Mouse (Mus musculus) neural tube, embryonic 12.5 days (tissue): ENCODE measurements around the gene Cxcr6. TPM values are rescaled to one million over a fixed set of nuclear protein-coding genes. Genes with fewer than 3 reads are reported as not detected.

Experiments used
- ATAC-seq: fragments of 200-750 bp; cut with Nextera tagmentation; 2 replicates; pipeline ENCODE4 v1.8.0; 2017; ENCODE audit warnings: low read depth, mild to moderate bottlenecking, moderate TSS enrichment, moderate library complexity; ENCODE audit not compliant: low FRiP score
- H3K27ac ChIP-seq: fragments of 300-500 bp; sonication (generic); 2 replicates; pipeline ENCODE4 v1.5.1; 2016
- H3K27me3 ChIP-seq: fragments of 300-500 bp; sonication (generic); replicated peaks from 2 replicates; pipeline ENCODE4 v1.6.1; 2016; ENCODE audit warnings: mild to moderate bottlenecking
- H3K36me3 ChIP-seq: fragments of 300-500 bp; sonication (generic); 2 replicates; pipeline ENCODE4 v1.6.1; 2016; ENCODE audit warnings: mild to moderate bottlenecking
- H3K4me1 ChIP-seq: fragments of 300-500 bp; sonication (generic); 2 replicates; pipeline ENCODE4 v1.6.1; 2016
- H3K4me2 ChIP-seq: fragments of 300-500 bp; sonication (generic); replicated peaks from 2 replicates; pipeline ENCODE4 v1.6.1; 2016; ENCODE audit warnings: mild to moderate bottlenecking
- H3K4me3 ChIP-seq: fragments of 300-500 bp; sonication (generic); 2 replicates; pipeline ENCODE4 v1.5.1; 2016
- H3K9ac ChIP-seq: fragments of 300-500 bp; sonication (generic); 2 replicates; pipeline ENCODE4 v1.6.1; 2016; ENCODE audit warnings: mild to moderate bottlenecking
- H3K9me3 ChIP-seq: fragments of 300-500 bp; sonication (generic); 2 replicates; pipeline ENCODE4 v1.6.1; 2016; ENCODE audit warnings: mild to moderate bottlenecking
- WGBS: fragments of 180-500 bp; shearing (Covaris S2); methylation state at CpG from one replicate; pipeline ENCODE4 v1.1.7; 2016; 5-methylcytosine and 5-hydroxymethylcytosine counted together
- polyA plus RNA-seq: library from polyadenylated mRNA; unstranded; fragments of >200 nt; fragmentation: Nextera tagmentation; extraction: Ambion mirVana; gene quantifications from 2 replicates; pipeline ENCODE4 v1.2.1, GENCODE M21; 2016

Gene Cxcr6
- polyA plus RNA-seq, 1 experiment from 2014 or later = not detected

- ATAC-seq = no peak
- no peak overlapping the region for H3K4me3 ChIP-seq
- no peak overlapping the region for H3K9ac ChIP-seq
- H3K4me1 ChIP-seq = no peaks in the 10 kb centered on the region
- H3K9me3 ChIP-seq = no peaks in the 10 kb centered on the region
- H3K27me3 ChIP-seq = no peaks in the 10 kb centered on the region
- WGBS = 94% methylated on average over 4 of the region's 4 CpGs
- no peak overlapping the region for H3K27ac ChIP-seq
- H3K36me3 ChIP-seq = peaks cover 46% of the 10 kb centered on the region
- no peak overlapping the region for H3K4me2 ChIP-seq
These were observed 22.6 kb downstream of the Cxcr6 start for GRCm38 (mm10) chr9:123828916-123829315.

- Histone ChIP-seq H3K36me3 (peaks cover 24% of the 10 kb centered on the region), H3K4me1 (no peaks in the 10 kb centered on the region), H3K27me3 (no peaks in the 10 kb centered on the region), H3K4me3 (no peak overlapping the region), H3K9ac (no peak overlapping the region), H3K4me2 (no peak overlapping the region), H3K27ac (no peak overlapping the region), H3K9me3 (no peaks in the 10 kb centered on the region)
- no peak for ATAC-seq
- WGBS = 94% methylated on average over 3 of the region's 3 CpGs
These were observed 29.6 kb downstream of the Cxcr6 start for GRCm38 (mm10) chr9:123835851-123836250.

- Histone ChIP-seq H3K27me3 (no peaks in the 10 kb centered on the region), H3K4me3 (no peak overlapping the region), H3K36me3 (peaks cover 24% of the 10 kb centered on the region), H3K4me1 (no peaks in the 10 kb centered on the region), H3K4me2 (no peak overlapping the region), H3K27ac (no peak overlapping the region), H3K9ac (no peak overlapping the region), H3K9me3 (no peaks in the 10 kb centered on the region)
- WGBS = 91% methylated on average over 6 of the region's 6 CpGs
- ATAC-seq = no peak
These were observed 34.0 kb downstream of the Cxcr6 start for GRCm38 (mm10) chr9:123840243-123840642.

- Histone ChIP-seq H3K36me3 (peaks cover 7% of the 10 kb centered on the region; the same call in 1 of the 2 replicates), H3K27ac (no peak overlapping the region), H3K4me3 (no peak overlapping the region), H3K9ac (no peak overlapping the region), H3K27me3 (no peaks in the 10 kb centered on the region), H3K4me2 (no peak overlapping the region), H3K4me1 (no peaks in the 10 kb centered on the region), H3K9me3 (no peaks in the 10 kb centered on the region)
- ATAC-seq = no peak
- WGBS = 88% methylated on average over 3 of the region's 3 CpGs
These were observed 38.2 kb downstream of the Cxcr6 start for GRCm38 (mm10) chr9:123844468-123844867.

- H3K4me1 ChIP-seq = no peaks in the 10 kb centered on the region
- H3K9me3 ChIP-seq = no peaks in the 10 kb centered on the region
- H3K27me3 ChIP-seq = no peaks in the 10 kb centered on the region
- H3K9ac ChIP-seq = no peak overlapping the region
- H3K36me3 ChIP-seq = peaks cover 4% of the 10 kb centered on the region; the same call in 1 of the 2 replicates
- ATAC-seq = no peak
- no peak overlapping the region for H3K4me2 ChIP-seq
- 77% methylated on average over 3 of the region's 3 CpGs for WGBS
- H3K4me3 ChIP-seq = no peak overlapping the region
- H3K27ac ChIP-seq = no peak overlapping the region
These were observed 38.8 kb downstream of the Cxcr6 start for GRCm38 (mm10) chr9:123845120-123845519.

GRCm38 (mm10) chr9:123846490-123846889 lies 40.2 kb downstream of the Cxcr6 start:
- Histone ChIP-seq H3K4me1 (peaks cover 7% of the 10 kb centered on the region), H3K9ac (no peak overlapping the region), H3K36me3 (no peaks in the 10 kb centered on the region), H3K4me2 (no peak overlapping the region), H3K9me3 (no peaks in the 10 kb centered on the region), H3K27me3 (no peaks in the 10 kb centered on the region), H3K4me3 (no peak overlapping the region), H3K27ac (no peak overlapping the region)
- 98% methylated on average over 1 of the region's 1 CpGs for WGBS
- ATAC-seq = no peak

- Histone ChIP-seq H3K4me1 (peaks cover 11% of the 10 kb centered on the region), H3K4me3 (no peak overlapping the region), H3K27ac (no peak overlapping the region), H3K9me3 (no peaks in the 10 kb centered on the region), H3K9ac (no peak overlapping the region), H3K27me3 (no peaks in the 10 kb centered on the region), H3K4me2 (no peak overlapping the region; the same call in 1 of the 2 replicates), H3K36me3 (no peaks in the 10 kb centered on the region)
- WGBS = 80% methylated on average over 2 of the region's 2 CpGs
- ATAC-seq = no peak
These were observed 43.9 kb downstream of the Cxcr6 start for GRCm38 (mm10) chr9:123849976-123850695.

- Histone ChIP-seq H3K4me3 (peak overlapping the region; percentile 66), H3K36me3 (no peaks in the 10 kb centered on the region), H3K27ac (no peak overlapping the region), H3K4me1 (peaks cover 11% of the 10 kb centered on the region), H3K9me3 (no peaks in the 10 kb centered on the region), H3K27me3 (no peaks in the 10 kb centered on the region), H3K4me2 (peak overlapping the region; percentile 81), H3K9ac (0 out of 2 replicates have a peak overlapping the region, but pooled peaks have one; percentile 63)
- WGBS = 32% methylated on average over 2 of the region's 2 CpGs
- no peak for ATAC-seq
These were observed 44.4 kb downstream of the Cxcr6 start for GRCm38 (mm10) chr9:123850705-123851061.

GRCm38 (mm10) chr9:123851062-123851712 lies 44.9 kb downstream of the Cxcr6 start:
- Histone ChIP-seq H3K36me3 (no peaks in the 10 kb centered on the region), H3K27me3 (no peaks in the 10 kb centered on the region), H3K4me1 (peaks cover 11% of the 10 kb centered on the region), H3K9ac (peak overlapping the region; percentile 63), H3K9me3 (no peaks in the 10 kb centered on the region), H3K4me2 (peak overlapping the region; percentile 81), H3K27ac (no peak overlapping the region), H3K4me3 (peak overlapping the region; percentile 66)
- peak; percentile 83 for ATAC-seq
- WGBS = under 1% methylated on average over 27 of the region's 27 CpGs

GRCm38 (mm10) chr9:123851713-123852448 lies 45.6 kb downstream of the Cxcr6 start, which contains the start of gene Fyco1:
Gene Fyco1 (minus strand): TSS chr9:123851899.
- Histone ChIP-seq H3K4me2 (peak within 1 kb of the TSS; percentile 81), H3K27ac (no peak within 1 kb of the TSS), H3K4me1 (peaks cover 11% of the 10 kb centered on the region), H3K27me3 (no peaks in the 10 kb centered on the region), H3K4me3 (peak within 1 kb of the TSS; percentile 66), H3K36me3 (no peaks in the 10 kb centered on the region), H3K9ac (peak within 1 kb of the TSS; percentile 63), H3K9me3 (no peaks in the 10 kb centered on the region)
- WGBS = under 1% methylated on average over 47 of the region's 47 CpGs
- peak; percentile 97 for ATAC-seq

- Histone ChIP-seq H3K4me1 (peaks cover 11% of the 10 kb centered on the region), H3K4me3 (peak overlapping the region; percentile 18; the same call in 1 of the 2 replicates), H3K9ac (no peak overlapping the region), H3K4me2 (peak overlapping the region; percentile 55), H3K36me3 (no peaks in the 10 kb centered on the region), H3K27ac (no peak overlapping the region), H3K27me3 (no peaks in the 10 kb centered on the region), H3K9me3 (no peaks in the 10 kb centered on the region)
- WGBS = 73% methylated on average over 5 of the region's 5 CpGs
- ATAC-seq = peak; percentile 38; the same call in 1 of the 2 replicates
These were observed 46.4 kb downstream of the Cxcr6 start for GRCm38 (mm10) chr9:123852449-123853390.
